Mouse (Mus musculus): ENCODE results near the gene Rabl6.

Rabl6 gene

GRCm38 (mm10) chr2:25596765-25597510, 11.4 kb downstream of the Rabl6 start:
- no peak for DNase-seq (ENCODE audit: low spot score in 2 of 2)

GRCm38 (mm10) chr2:25591863-25592262, 16.5 kb downstream of the Rabl6 start:
- no peak for DNase-seq (ENCODE audit: low spot score in 2 of 2)

- DNase-seq (ENCODE audit: low spot score in 2 of 2), result no peak
Observed at GRCm38 (mm10) chr2:25588227-25588907, 20.0 kb downstream of the Rabl6 start.

GRCm38 (mm10) chr2:25587290-25587689, 21.0 kb downstream of the Rabl6 start:
- DNase-seq (ENCODE audit: low spot score in 2 of 2), result no peak

GRCm38 (mm10) chr2:25585601-25586000, 22.7 kb downstream of the Rabl6 start:
- no peak for DNase-seq (ENCODE audit: low spot score in 2 of 2)

- no peak for DNase-seq (ENCODE audit: low spot score in 2 of 2)
Observed at GRCm38 (mm10) chr2:25584856-25585255, 23.5 kb downstream of the Rabl6 start.

GRCm38 (mm10) chr2:25584152-25584551, 24.2 kb downstream of the Rabl6 start:
- DNase-seq (ENCODE audit: low spot score in 2 of 2), result no peak

GRCm38 (mm10) chr2:25583571-25583970, 24.8 kb downstream of the Rabl6 start:
- no peak for DNase-seq (ENCODE audit: low spot score in 2 of 2)

GRCm38 (mm10) chr2:25583120-25583481, 25.2 kb downstream of the Rabl6 start:
- DNase-seq (ENCODE audit: low spot score in 2 of 2), result no peak

GRCm38 (mm10) chr2:25582466-25583119, 25.7 kb downstream of the Rabl6 start:
- DNase-seq (ENCODE audit: low spot score in 2 of 2), result no peak

- DNase-seq (ENCODE audit: low spot score in 2 of 2), result no peak
Observed at GRCm38 (mm10) chr2:25581901-25582301, 26.4 kb downstream of the Rabl6 start.

GRCm38 (mm10) chr2:25581294-25581864, 26.9 kb downstream of the Rabl6 start, which contains the start of gene Ajm1:
Gene Ajm1, minus strand, starts transcription at chr2:25581757.
- no peak for DNase-seq (ENCODE audit: low spot score in 2 of 2)

GRCm38 (mm10) chr2:25580621-25581101, 27.7 kb downstream of the Rabl6 start:
- DNase-seq (ENCODE audit: low spot score in 2 of 2), result no peak

- no peak for DNase-seq (ENCODE audit: low spot score in 2 of 2)
Observed at GRCm38 (mm10) chr2:25579737-25580460, 28.4 kb downstream of the Rabl6 start.

GRCm38 (mm10) chr2:25578796-25579736, 29.3 kb downstream of the Rabl6 start:
- DNase-seq (ENCODE audit: low spot score in 2 of 2), result no peak

- DNase-seq (ENCODE audit: low spot score in 2 of 2), result no peak
Observed at GRCm38 (mm10) chr2:25577951-25578795, 30.1 kb downstream of the Rabl6 start.

- no peak for DNase-seq (ENCODE audit: low spot score in 2 of 2)
Observed at GRCm38 (mm10) chr2:25576965-25577891, 31.1 kb downstream of the Rabl6 start.

Data from urinary bladder, postnatal 4 days (tissue).